Mouse (Mus musculus) heart, embryonic 14.5 days (tissue): Measurements from ENCODE around the gene Cct3. TPM values are rescaled to one million over a fixed set of nuclear protein-coding genes. Genes with fewer than 3 reads are reported as not detected.
"Not testable (repeated sequence)": the region's sequence is repeated elsewhere in the genome, so short reads cannot be mapped to it uniquely, and the experiment has no call there.

ENCODE experiments used
- ATAC-seq: fragments of 200-750 bp; cut with Nextera tagmentation; 2 replicates; pipeline ENCODE4 v1.8.0; 2017; ENCODE audit warnings: low read depth, moderate TSS enrichment; ENCODE audit not compliant: insufficient number of reproducible peaks, insufficient read depth, low FRiP score
- H3K27ac ChIP-seq, 2 experiments: fragments of 200-500 bp in 1 of 2; fragments of 300-500 bp in 1 of 2; sonication (generic) in 1 of 2; replicated peaks in 1 of 2; 2 replicates each; pipeline ENCODE4 v1.5.1; 2012 to 2014; ENCODE audit warnings: low read depth in 2 of 2, low read length in 2 of 2, control low read depth in 1 of 2, mild to moderate bottlenecking in 1 of 2, mixed read lengths in 1 of 2; ENCODE audit not compliant: control insufficient read depth in 1 of 2, insufficient read depth in 1 of 2
- H3K27me3 ChIP-seq: fragments of 300-500 bp; sonication (generic); 2 replicates; pipeline ENCODE4 v1.6.1; 2014; ENCODE audit warnings: mild to moderate bottlenecking, low read length, control low read depth; ENCODE audit not compliant: control insufficient read depth, insufficient read depth
- H3K36me3 ChIP-seq: fragments of 300-500 bp; sonication (generic); 2 replicates; pipeline ENCODE4 v1.6.1; 2014; ENCODE audit warnings: mild to moderate bottlenecking, control low read depth, low read length, mixed read lengths; ENCODE audit not compliant: control insufficient read depth, insufficient read depth
- H3K4me1 ChIP-seq, 2 experiments: fragments of 200-500 bp in 1 of 2; fragments of 300-500 bp in 1 of 2; sonication (generic) in 1 of 2; 2 replicates each; pipeline ENCODE4 v1.6.1; 2012 to 2014; ENCODE audit warnings: low read length in 2 of 2, control low read depth in 1 of 2, mixed read lengths in 1 of 2; ENCODE audit not compliant: control insufficient read depth in 2 of 2, insufficient read depth in 2 of 2
- H3K4me2 ChIP-seq: fragments of 300-500 bp; sonication (generic); 2 replicates; pipeline ENCODE4 v1.6.1; 2014; ENCODE audit warnings: mild to moderate bottlenecking, low read length
- H3K4me3 ChIP-seq, 2 experiments: fragments of 200-500 bp in 1 of 2; fragments of 300-500 bp in 1 of 2; sonication (generic) in 1 of 2; 2 replicates each; pipeline ENCODE4 v1.5.1; 2012 to 2014; ENCODE audit warnings: low read length in 2 of 2, mild to moderate bottlenecking in 2 of 2, control low read depth in 1 of 2, low read depth in 1 of 2, moderate library complexity in 1 of 2; ENCODE audit not compliant: control insufficient read depth in 1 of 2, insufficient read depth in 1 of 2
- H3K9ac ChIP-seq: fragments of 300-500 bp; sonication (generic); 2 replicates; pipeline ENCODE4 v1.6.1; 2014; ENCODE audit warnings: mild to moderate bottlenecking, low read length
- H3K9me3 ChIP-seq: fragments of 300-500 bp; sonication (generic); 2 replicates; pipeline ENCODE4 v1.6.1; 2016; ENCODE audit warnings: low read length, control low read depth; ENCODE audit not compliant: control insufficient read depth
- WGBS: fragments of 180-500 bp; shearing (Covaris S2); extraction: QIAGEN DNeasy Blood & Tissue Kit; methylation state at CpG from one replicate; pipeline ENCODE4 v1.1.7; 2014; 5-methylcytosine and 5-hydroxymethylcytosine counted together
- polyA plus RNA-seq: library from polyadenylated mRNA; unstranded; fragments of >200 nt; fragmentation: Nextera tagmentation; extraction: Ambion mirVana; gene quantifications from 2 replicates; pipeline ENCODE4 v1.2.1, GENCODE M21; 2014

Cct3 gene
- polyA plus RNA-seq, 1 experiment from 2014 or later = 393 TPM

DNA sequence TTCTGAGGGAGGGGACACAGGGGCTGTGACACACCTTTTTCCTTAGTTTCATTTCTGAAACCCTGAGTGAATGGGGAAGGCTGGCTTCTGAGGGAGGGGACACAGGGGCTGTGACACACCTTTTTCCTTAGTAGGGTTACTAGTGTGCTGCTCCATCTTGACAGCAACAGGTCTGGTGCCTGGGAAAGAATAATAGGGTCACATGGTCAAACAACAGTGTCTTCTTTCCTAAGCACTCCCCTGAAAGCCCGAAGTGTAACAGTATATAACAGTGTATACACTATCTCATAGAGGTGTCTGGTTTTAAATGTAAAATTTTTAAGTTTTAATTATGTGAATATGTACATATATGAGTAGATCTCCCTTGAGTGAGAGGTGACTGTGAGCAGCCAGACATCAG is 1.6 kb upstream of the Cct3 start:
- H3K27ac ChIP-seq, H3K9me3 ChIP-seq, ATAC-seq, H3K27me3 ChIP-seq: not testable (repeated sequence)
- 0 out of 4 replicates have a peak overlapping the region, but pooled peaks of 1 of the 2 experiments have one; percentile 70 for H3K4me3 ChIP-seq
- peak overlapping the region; percentile 80 for H3K4me2 ChIP-seq
- peaks cover 18% of the 10 kb centered on the region for H3K36me3 ChIP-seq
- 63% methylated on average over 1 of the region's 1 CpGs for WGBS
- peaks cover 2 to 17% of the 10 kb centered on the region in 2 experiments; a peak in 2 of 4 replicates for H3K4me1 ChIP-seq
- H3K9ac ChIP-seq = peak overlapping the region; percentile 76

DNA sequence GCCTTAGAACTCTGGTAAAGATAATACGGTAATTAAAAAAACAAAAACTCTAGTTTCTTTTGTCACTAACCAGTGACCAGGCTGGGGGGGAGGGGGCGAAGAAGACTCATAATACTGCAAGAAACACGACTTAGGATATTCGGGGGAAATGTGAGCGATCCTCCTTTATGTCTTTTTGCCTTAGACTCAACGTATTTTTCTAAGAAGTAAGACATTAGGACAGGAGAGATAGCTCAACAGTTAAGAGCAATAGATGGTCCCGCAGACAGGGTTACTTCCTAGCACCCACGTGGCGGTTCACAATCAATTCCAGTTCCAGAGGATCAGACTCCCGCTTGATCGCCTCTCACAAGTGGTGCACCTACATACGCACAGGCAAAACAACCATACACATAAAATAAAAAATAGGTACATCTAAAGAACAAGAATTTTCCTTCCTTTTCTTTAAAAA is 781 bp upstream of the Cct3 start:
- Histone ChIP-seq H3K4me3 (peak overlapping the region; percentile 70 to 79), H3K9ac (peak overlapping the region; percentile 76), H3K4me1 (peaks cover 2 to 17% of the 10 kb centered on the region in 2 experiments; a peak in 2 of 4 replicates), H3K9me3 (no peaks in the 10 kb centered on the region), H3K27me3 (no peaks in the 10 kb centered on the region), H3K36me3 (peaks cover 26% of the 10 kb centered on the region), H3K4me2 (peak overlapping the region; percentile 80), H3K27ac (peak overlapping the region; percentile 90 to 98)
- WGBS = 1% methylated on average over 12 of the region's 12 CpGs
- ATAC-seq = no peak

DNA sequence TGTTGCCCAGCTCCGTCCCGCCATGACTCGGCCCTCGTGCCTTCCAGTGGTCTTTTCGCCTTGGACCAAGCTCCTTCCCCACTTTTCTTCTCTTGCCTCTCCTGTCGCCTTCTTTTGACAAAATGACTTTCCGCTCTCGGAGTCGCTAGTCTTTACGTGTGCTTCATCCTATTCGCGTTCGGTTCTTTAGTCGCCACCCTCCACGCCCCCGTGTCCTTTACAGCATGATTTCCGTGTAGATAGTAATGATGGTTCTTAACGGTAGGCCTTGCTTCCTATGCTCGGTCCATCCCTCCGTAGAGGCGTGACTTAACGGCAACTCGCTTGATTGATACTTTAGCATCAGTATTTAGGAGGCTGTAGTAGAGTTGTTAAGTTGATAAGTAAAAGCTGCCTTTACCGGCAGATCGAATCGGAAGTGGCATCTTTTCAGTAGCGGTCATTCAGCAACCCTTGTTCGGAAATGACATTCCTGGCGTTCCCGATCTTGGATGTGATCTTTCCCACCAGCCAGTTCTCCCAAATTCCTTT is 470 bp downstream of the Cct3 start:
- Histone ChIP-seq H3K9ac (peak overlapping the region; percentile 81), H3K9me3 (no peaks in the 10 kb centered on the region), H3K4me2 (peak overlapping the region; percentile 95), H3K36me3 (peaks cover 39% of the 10 kb centered on the region), H3K4me3 (peak overlapping the region; percentile 70 to 93), H3K27me3 (no peaks in the 10 kb centered on the region), H3K4me1 (peaks cover 2 to 17% of the 10 kb centered on the region in 2 experiments; a peak in 2 of 4 replicates), H3K27ac (peak overlapping the region; percentile 90 to 95)
- no peak for ATAC-seq
- WGBS = under 1% methylated on average over 30 of the region's 30 CpGs

DNA sequence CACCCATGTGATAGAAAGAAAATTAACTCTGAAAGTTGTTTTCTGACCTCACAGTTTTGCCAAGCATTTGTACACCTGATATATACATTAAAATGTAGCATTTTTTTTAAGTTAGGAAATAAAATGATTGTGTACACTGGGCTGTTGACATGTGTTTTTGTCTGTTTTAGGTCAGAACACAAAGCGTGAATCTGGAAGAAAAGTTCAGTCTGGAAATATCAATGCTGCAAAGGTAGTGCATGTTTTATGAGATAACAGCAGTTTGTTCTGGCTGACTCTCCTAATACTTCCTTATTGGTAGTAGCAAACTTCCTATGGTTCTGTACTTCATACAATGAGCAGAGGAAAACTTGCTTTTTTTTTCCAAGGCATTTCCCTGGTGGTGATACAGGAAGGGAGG is 2.3 kb downstream of the Cct3 start:
- no peak overlapping the region for H3K4me3 ChIP-seq
- H3K4me1 ChIP-seq = peaks cover 2 to 17% of the 10 kb centered on the region in 2 experiments; a peak in 2 of 4 replicates
- H3K27me3 ChIP-seq = no peaks in the 10 kb centered on the region
- WGBS = 72% methylated on average over 1 of the region's 1 CpGs
- H3K27ac ChIP-seq = no peak overlapping the region
- no peak for ATAC-seq
- no peak overlapping the region for H3K4me2 ChIP-seq
- H3K36me3 ChIP-seq = peaks cover 52% of the 10 kb centered on the region
- no peaks in the 10 kb centered on the region for H3K9me3 ChIP-seq
- H3K9ac ChIP-seq = no peak overlapping the region

DNA sequence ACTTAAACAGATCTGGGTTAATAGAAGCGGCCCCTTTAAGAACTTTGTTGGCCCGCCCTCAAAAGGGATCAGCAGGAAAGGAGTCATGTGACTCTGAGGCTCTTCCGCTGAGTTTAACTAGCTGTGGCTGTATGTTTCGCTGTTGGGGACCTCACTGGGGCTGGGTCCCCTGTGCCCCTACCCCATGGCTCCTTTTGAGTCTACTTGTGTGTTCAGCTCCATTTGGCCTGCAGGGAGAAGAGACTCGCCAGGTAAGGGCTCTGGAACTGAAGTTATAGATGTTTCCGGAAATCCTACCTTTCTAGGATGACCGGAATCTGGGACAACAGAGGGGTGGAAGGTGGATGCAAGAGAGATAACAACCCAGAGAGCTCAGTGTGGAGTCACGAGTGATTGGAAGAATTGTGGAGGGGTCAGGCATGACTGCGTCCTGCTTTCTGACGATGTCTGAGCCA is 28.1 kb downstream of the Cct3 start, which contains the start of gene Glmp:
TSS of gene Glmp (plus strand) at position 73 of the 455 bp plus-strand sequence.
- Histone ChIP-seq H3K4me2 (peak within 1 kb of the TSS; percentile 92), H3K4me3 (peak within 1 kb of the TSS; percentile 60 to 86), H3K9ac (peak within 1 kb of the TSS; percentile 92), H3K4me1 (peaks cover 4 to 14% of the 10 kb centered on the region in 2 experiments; a peak in 3 of 4 replicates), H3K9me3 (no peaks in the 10 kb centered on the region), H3K27me3 (no peaks in the 10 kb centered on the region), H3K27ac (peak within 1 kb of the TSS in 1 of 2 experiments; percentile 52; a peak in 2 of 4 replicates), H3K36me3 (peaks cover 70% of the 10 kb centered on the region)
- peak; percentile 37 for ATAC-seq
- 1% methylated on average over 10 of the region's 10 CpGs for WGBS

DNA sequence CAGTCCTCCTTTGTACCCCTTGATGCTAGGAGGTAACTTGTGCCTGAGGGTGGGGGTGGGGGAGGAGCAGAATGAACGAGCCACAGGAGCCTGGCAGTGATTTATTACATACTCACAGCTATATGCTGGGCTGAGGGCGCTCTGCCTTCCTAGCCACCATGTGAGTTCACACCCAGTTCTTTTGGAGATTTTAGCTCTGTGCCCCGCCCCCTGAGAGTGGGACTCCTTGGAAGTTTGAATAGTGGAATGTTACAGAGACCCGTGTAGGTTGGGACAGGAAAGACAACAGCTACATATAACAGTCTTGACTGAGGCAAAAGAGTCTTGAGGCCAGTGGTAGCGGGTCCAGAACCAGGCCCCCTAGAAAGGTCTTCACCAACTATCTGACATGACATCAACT is 32.0 kb downstream of the Cct3 start:
- WGBS = 77% methylated on average over 5 of the region's 5 CpGs
- no peak overlapping the region for H3K4me2 ChIP-seq
- no peaks in the 10 kb centered on the region for H3K27me3 ChIP-seq
- no peak overlapping the region for H3K27ac ChIP-seq
- H3K4me3 ChIP-seq = no peak overlapping the region
- H3K4me1 ChIP-seq = peaks cover 5 to 14% of the 10 kb centered on the region in 2 experiments; a peak in 3 of 4 replicates
- H3K9ac ChIP-seq = no peak overlapping the region
- no peaks in the 10 kb centered on the region for H3K9me3 ChIP-seq
- ATAC-seq = no peak
- peaks cover 35% of the 10 kb centered on the region for H3K36me3 ChIP-seq

DNA sequence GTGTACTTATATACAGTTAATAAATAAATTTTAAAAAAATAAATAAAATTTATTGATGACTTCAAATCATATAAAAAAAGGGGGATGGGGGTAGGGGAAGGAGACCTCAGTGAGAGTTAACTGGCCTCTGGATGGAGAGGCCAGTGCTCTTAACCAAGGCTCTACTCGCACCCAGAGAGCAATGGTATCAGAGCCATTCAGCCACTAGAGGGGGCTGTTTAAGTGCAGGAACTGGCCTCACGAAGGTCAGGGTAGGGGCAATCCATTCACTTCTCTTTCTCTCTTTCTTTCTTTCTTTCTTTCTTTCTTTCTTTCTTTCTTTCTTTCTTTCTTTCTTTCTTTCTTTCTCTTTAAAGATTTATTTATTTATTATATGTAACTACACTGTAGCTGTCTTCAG is 34.4 kb downstream of the Cct3 start:
- H3K27ac ChIP-seq = no peak overlapping the region
- peaks cover 4 to 6% of the 10 kb centered on the region in 2 experiments; a peak in 3 of 4 replicates for H3K4me1 ChIP-seq
- 27% methylated on average over 2 of the region's 2 CpGs for WGBS
- H3K4me3 ChIP-seq = no peak overlapping the region
- no peak overlapping the region for H3K9ac ChIP-seq
- no peaks in the 10 kb centered on the region for H3K27me3 ChIP-seq
- H3K4me2 ChIP-seq = no peak overlapping the region
- peaks cover 33% of the 10 kb centered on the region for H3K36me3 ChIP-seq
- no peak for ATAC-seq
- no peaks in the 10 kb centered on the region for H3K9me3 ChIP-seq
